Mouse (Mus musculus) spleen, postnatal 14 days (tissue): ENCODE measurements at regions not wholly inside any gene's neighbourhood (a gene's known extent, or its start where the extent isn't known, plus 50 kb on each side); places are given as distances from the start of the nearest gene placed in this dataset.
"Not testable (repeated sequence)": the region's sequence is repeated elsewhere in the genome, so short reads cannot be mapped to it uniquely, and the experiment has no call there.

Experiments used
- DNase-seq, 2 experiments: peaks; one replicate each; pipeline ENCODE4 v3.0.0; 2021 to 2022; ENCODE audit warnings: low spot score in 2 of 2

DNA sequence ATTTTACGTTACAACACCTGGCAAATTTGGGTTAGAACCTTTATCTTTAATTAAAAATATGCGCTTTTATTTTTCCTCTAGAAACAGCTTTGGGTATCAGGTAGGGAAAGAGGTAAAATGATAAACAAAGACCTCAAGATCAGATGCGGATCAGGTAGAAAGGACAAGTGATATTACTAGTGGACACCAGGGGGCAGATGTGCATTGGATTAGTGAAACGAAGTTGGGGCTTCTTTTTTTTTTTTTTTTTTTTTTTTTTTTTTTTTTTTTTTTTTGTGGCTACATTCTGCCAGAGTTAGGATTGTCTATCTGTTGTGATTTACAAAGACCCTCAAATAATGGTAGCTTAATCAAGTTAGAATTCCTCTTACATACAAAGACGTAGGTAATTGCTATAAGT lies 153.8 kb downstream of the Cd109 start:
- no peak for DNase-seq

- no peak for DNase-seq
Measured at GRCm38 (mm10) chr9:78773936-78774335, 158.6 kb downstream of the Cd109 start.

- peak in 1 of 2 experiments; percentile 1 for DNase-seq
Measured at GRCm38 (mm10) chr9:78775462-78775861, 160.1 kb downstream of the Cd109 start.

DNA sequence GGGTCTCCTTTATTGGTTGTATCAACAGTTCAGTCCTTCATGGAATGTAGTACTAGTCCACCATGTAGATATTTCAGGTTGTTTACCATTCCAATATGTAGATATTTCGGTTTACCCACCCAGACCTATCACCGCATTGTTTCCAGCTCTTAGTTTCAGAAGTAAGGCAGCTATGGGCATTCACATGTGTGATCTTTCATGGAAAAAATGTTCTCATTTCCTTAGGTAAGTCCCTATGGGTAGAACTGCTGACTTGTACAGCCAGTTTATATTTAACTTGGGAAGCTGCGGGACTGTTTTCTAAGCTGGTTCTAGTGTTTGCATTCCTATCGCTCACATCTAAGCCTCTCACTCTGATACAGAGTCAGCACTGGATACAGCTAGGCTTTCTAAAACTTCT lies 165.2 kb downstream of the Cd109 start:
- DNase-seq: no peak

GRCm38 (mm10) chr9:78782297-78782696 lies 167.0 kb downstream of the Cd109 start:
- no peak for DNase-seq

- no peak for DNase-seq
Measured at GRCm38 (mm10) chr9:78782860-78783259, 167.5 kb downstream of the Cd109 start.

DNA sequence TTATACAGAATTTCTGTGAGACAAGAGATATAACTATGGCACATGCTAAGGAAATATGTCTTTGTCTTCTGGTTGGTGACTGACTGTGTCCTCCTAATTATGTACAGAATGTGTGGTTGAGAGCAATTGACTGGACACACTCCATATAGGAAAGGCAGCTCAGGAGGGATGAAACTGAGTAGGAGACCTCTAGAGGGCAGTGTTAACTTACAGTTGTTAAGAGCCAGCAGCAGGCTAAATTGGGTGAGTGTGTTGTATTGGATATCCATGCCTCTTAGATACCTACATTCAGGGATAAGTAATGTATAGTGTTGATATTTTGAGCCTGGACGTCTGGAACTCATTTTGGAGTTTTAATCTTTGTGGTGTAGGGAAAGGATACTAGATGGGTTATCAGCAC lies 172.5 kb downstream of the Cd109 start:
- no peak for DNase-seq

- no peak for DNase-seq
Measured at GRCm38 (mm10) chr9:78789703-78790102, 174.4 kb downstream of the Cd109 start.

DNA sequence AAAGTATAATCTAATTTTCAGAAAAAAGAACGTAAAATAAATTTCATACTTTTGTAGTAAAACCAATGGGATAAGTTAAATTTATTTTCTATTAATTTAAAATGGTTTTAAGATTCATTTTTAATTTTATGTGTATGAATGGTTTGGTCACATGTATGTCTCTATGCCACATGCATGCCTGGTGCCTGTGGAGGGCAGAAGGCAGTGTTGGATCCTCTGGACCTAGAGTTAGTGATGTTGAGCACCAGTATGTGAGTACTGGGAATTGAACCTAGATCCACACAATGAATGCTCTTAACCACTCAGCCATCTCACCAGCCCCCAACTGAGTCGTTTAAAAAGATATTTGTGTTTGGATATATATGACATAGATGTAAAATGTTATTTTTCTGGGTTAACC lies 174.8 kb downstream of the Cd109 start:
- no peak for DNase-seq

GRCm38 (mm10) chr9:78795801-78796200 lies 180.5 kb downstream of the Cd109 start:
- no peak for DNase-seq

DNA sequence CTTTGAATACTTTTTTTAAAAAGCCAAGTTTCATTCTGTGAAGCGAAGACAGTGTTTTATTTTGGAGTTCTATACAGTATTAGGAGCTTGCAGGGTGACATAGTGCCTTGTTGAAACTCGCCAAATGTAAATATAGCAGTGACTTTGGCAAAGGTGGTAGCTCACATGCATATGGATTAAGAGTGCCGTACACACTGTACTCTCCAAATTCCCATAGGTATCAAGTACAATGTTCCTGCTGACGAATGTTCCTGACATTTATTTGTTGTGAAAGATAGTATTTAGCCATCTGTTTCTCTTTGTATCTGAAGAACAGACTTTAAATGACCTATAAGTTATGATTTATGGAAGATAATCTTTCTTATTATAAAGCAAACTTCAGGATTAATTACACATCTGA lies 201.9 kb downstream of the Cd109 start:
- DNase-seq: no peak

GRCm38 (mm10) chr9:78821554-78822212 lies 206.3 kb downstream of the Cd109 start:
- DNase-seq: not testable (repeated sequence)

DNA sequence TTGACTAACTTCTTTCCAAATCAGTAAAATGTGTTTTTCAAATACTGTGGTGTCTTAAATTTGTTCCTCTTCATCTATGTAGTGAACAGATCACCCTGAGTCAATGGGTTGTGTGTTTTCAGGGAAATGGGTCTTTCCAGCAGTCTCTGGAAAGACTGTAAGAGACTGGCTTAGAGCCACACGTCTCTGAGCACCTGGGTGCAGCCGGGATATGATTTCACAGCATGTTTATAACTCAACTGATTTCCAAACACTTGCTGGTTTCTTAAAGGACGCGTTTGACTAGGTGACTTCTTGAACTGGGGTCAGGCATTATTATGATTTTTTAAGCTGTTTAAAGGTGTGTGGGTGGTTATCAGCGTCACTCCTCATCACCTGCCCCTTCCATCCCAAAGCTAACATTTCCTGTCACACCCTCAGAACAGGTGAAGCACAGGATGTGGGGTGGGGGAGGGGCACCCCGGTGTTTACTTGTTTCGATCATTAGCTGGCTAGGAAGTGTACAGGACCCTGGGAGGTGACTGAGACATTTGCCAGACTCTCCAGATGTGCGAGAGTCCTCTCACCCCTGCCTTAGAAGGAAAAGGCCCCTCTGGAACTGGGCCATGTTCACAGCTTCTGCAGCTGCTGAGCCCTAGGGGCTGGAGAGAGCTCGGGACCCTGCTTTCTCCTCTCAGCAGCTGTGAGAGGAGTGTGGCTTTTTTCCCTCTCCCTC lies 229.8 kb downstream of the Cd109 start:
- no peak for DNase-seq

GRCm38 (mm10) chr9:78846110-78846509 lies 230.8 kb downstream of the Cd109 start:
- no peak for DNase-seq

- DNase-seq: no peak
Measured at GRCm38 (mm10) chr9:78847890-78848563, 232.7 kb downstream of the Cd109 start.

DNA sequence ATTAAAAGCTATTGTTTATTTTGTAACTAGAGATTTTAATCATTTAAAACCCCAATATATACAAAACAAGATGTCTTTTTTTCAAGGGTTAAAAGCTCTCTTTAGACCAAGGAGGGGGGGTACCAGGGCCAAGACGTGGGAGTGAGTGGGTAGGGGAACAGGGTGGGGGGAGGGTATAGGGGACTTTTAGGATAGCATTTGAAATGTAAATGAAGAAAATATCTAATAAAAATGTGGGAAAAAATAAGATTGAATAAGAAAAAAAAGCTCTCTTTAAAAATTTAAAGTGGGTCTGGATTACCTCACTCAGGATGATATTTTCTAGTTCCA lies 233.2 kb downstream of the Cd109 start:
- not testable (repeated sequence) for DNase-seq

DNA sequence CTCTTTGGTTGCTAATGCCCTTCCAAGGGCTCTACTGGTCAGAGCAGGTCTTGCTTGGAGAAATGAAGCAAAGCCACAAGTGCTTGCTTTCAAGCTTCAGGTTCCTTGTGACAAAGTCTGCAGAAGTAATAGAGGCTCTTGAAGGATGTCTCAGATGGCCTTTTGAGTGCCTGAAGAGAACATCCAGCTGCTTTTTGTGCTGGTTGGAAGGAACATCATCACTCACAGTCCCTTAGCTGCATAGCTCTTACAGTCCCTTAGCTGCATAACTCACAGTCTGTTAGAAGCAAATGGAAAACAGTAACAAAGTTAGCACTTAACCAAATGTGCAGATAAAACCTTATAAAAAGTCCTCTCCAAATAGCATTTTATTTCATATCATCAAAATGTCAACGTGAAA lies 241.6 kb downstream of the Cd109 start:
- no peak for DNase-seq

DNA sequence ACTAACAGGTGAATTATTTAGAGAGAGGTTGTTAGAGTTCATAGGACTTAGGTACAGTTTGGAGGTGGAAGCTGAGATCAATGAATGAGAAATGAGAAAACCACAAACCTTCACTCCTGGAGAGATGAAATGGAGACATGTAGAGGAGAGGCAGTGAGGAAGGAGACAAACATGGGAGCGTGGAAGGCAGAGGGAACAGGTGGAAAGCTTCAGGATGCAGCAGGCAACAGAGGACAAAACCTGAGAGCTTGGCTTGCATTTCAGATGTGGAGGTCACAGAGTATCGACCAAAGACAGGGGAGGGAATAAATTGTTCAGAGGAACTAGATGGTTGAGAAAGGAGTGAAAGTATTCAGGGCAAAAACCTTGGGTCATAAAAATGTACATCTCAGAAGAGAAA lies 244.6 kb downstream of the Cd109 start:
- no peak for DNase-seq

DNA sequence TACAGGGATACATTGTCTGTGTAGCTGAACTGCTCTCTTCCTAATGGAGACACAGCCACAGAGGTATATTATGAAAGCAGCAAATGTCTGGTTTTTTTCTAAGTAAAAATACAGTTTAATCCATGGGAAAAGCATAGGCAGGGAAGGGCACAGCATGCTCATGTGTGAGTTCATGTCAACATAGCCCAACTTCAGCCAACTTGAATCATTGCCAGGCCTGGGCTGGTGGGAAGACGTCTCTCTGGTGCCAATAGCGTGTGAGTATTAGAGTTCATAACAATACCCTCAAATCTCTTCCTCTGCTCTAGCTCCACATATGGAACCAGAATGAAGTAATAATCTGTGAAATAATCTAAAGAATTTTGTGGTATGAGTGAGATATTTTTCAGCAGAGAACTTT lies 257.2 kb downstream of the Cd109 start:
- DNase-seq: no peak

GRCm38 (mm10) chr9:78879955-78880642 lies 264.8 kb downstream of the Cd109 start:
- no peak for DNase-seq

- no peak for DNase-seq
Measured at GRCm38 (mm10) chr9:78880643-78881306, 265.4 kb downstream of the Cd109 start.

- no peak for DNase-seq
Measured at GRCm38 (mm10) chr9:78881307-78881790, 266.0 kb downstream of the Cd109 start.
